Mouse (Mus musculus): ENCODE results near the gene Adig. TPM values are rescaled to one million over a fixed set of nuclear protein-coding genes. Genes with fewer than 3 reads are reported as not detected.

Adig gene
- polyA plus RNA-seq (2017; shearing (Covaris generic)), result not detected

DNA sequence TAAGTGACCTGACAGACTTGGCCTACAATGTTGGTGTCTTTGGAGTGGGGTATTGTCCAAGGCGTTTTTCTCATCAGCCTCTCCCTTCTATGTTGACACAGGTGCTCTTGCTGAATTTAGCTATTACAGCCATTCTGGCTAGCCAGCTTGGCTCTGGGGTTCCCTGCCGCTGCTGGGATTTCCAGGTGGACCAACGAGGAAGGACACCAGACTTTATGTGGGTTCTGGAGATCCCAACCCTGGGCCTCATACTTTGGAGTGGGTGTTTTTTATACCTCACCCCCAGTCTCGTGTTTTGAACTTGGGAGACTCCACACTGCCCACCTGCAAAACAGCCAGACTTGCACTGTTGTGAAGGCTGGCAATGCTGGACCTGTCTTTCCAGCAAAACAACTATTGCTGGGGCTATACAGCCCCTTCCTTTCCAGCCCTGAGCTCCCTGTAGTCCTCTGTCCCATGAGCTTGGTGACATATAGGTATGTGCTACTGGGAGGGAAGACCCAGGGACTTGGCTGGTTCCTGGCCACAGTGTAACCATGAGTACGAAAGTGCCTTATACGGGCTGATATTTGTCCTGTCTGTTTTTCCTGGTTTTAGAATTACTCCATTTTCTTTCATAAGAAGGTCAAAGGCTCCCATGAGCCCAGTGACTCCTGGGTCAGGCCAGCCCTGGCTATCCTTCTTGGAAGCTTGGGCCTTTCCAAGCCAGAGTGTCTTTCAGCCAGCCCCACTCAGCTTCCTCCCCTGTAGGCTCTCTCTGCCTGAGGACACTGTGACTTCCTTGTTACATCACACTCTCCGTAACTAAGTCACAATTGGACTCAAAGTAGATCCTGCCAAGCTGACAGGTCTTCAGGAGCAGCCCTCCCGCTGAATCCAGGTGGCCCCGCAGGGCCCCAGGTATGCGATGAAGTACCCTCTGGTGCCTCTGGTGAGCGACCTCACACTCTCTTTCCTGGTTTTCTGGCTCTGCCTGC lies at the start of gene Adig:
Gene Adig (plus strand): TSS at position 777 of the 977 bp plus-strand sequence.

DNA sequence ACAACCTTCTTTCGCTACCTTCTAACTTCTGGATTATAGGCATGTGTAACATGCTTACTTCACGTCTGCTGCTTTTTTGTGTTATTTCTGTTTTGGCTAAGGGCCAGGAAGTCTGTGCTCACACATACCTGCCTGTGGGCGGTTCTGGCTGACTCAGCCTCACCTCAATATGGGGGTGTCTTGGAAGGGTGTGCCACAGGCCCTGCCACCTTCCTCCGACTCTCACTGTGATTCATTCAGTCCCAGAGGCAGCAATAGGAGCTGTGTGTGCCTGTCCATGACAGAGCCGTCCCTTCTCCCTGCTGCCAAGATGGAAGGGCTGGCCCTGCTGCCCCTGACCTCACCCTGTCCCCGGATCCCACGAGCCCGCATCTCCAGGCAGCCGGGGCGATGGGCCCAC lies 10.1 kb downstream of the Adig start, which contains the start of gene Arhgap40:
Gene Arhgap40 (plus strand): TSS at position 269 of the 400 bp plus-strand sequence.

Other genes with a start within 250 kb of the Adig start
- gene Bpi, start 244.5 kb upstream of the Adig start, polyA plus RNA-seq (2017; shearing (Covaris generic)), result not detected
- gene Lbp, start 196.1 kb upstream of the Adig start, polyA plus RNA-seq (2017; shearing (Covaris generic)), result 1.1 TPM
- gene Snhg11, start 127.0 kb upstream of the Adig start, polyA plus RNA-seq (2017; shearing (Covaris generic)), result not detected
- gene Ralgapb, start 92.8 kb upstream of the Adig start, polyA plus RNA-seq (2017; shearing (Covaris generic)), result 40.3 TPM
- not detected for gene Arhgap40, start 10.2 kb downstream of the Adig start, polyA plus RNA-seq (2017; shearing (Covaris generic))
- gene Slc32a1, start 108.2 kb downstream of the Adig start, polyA plus RNA-seq (2017; shearing (Covaris generic)), result not detected
- 47.9 TPM for gene Actr5, start 122.3 kb downstream of the Adig start, polyA plus RNA-seq (2017; shearing (Covaris generic))
- 49.3 TPM for gene Ppp1r16b, start 162.8 kb downstream of the Adig start, polyA plus RNA-seq (2017; shearing (Covaris generic))

Measured in CD4-positive, CD25-positive, alpha-beta regulatory T cell (primary cell).